Mouse (Mus musculus): ENCODE measurements around the gene Yes1. TPM values are rescaled to one million over a fixed set of nuclear protein-coding genes. Genes with fewer than 3 reads are reported as not detected.

The Yes1 gene
- 8.0 and 9.6 TPM in 2 replicates for polyA plus RNA-seq (2015; fragmentation: Nextera tagmentation; extraction: Ambion mirVana)

GRCm38 (mm10) chr5:32610801-32611340, at the start of gene Yes1:
TSS of gene Yes1 (plus strand) at chr5:32611171.

Other genes with a start within 250 kb of the Yes1 start
- 176 and 187 TPM in 2 replicates for gene Ppp1cb, start 152.3 kb upstream of the Yes1 start, polyA plus RNA-seq (2015; fragmentation: Nextera tagmentation; extraction: Ambion mirVana)
- 23.0 and 29.2 TPM in 2 replicates for gene Pisd, start 174.5 kb downstream of the Yes1 start, polyA plus RNA-seq (2015; fragmentation: Nextera tagmentation; extraction: Ambion mirVana)
- not detected in 2 replicates for gene Gm20671, start 215.9 kb downstream of the Yes1 start, polyA plus RNA-seq (2015; fragmentation: Nextera tagmentation; extraction: Ambion mirVana)
- gene Prr14l, start 243.1 kb downstream of the Yes1 start, polyA plus RNA-seq (2015; fragmentation: Nextera tagmentation; extraction: Ambion mirVana): 11.1 and 13.1 TPM in 2 replicates